Mouse (Mus musculus): ENCODE measurements around the gene Dusp6. TPM values are rescaled to one million over a fixed set of nuclear protein-coding genes. Genes with fewer than 3 reads are reported as not detected.
"Not testable (repeated sequence)": the region's sequence is repeated elsewhere in the genome, so short reads cannot be mapped to it uniquely, and the experiment has no call there.

The Dusp6 gene
- 0.09 and 0.10 TPM in 2 replicates for polyA plus RNA-seq (2012)

DNA sequence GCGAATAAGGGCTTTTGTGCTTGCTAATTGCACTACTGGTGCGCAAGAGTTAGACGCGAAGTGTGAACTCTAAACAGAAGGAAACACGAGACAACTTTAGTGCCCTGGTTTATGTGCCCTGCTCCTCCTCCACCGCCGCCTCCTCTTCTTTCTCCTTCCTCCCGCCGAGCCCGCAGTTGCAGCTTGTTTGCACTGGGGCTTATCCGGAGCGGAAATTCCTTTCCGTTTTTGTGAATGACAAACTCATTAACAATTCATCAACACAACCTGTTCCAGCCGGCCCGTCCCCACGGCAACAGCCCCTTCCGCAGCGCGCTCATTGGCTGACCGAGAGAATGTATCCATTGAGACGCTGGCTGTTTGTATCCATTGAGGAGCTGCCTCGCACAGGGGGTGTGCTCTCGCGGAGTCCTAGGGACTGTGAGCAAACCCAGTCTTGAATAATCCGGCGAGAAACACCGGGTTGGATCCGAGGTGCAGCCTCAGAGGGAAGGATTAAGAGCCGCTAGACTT, at the start of gene Dusp6:
Gene Dusp6 (plus strand): TSS at position 365 of the 513 bp plus-strand sequence.
- Histone ChIP-seq H3K27me3 (ENCODE audit: control insufficient read depth) (peaks cover 65% of the 10 kb centered on the region), H3K4me1 (ENCODE audit: control insufficient read depth) (peaks cover 8% of the 10 kb centered on the region), H3K4me3 (replicated peaks) (peak within 1 kb of the TSS; percentile 63), H3K9me3 (ENCODE audit: control insufficient read depth, low read length) (peaks cover 4% of the 10 kb centered on the region; the same call in 1 of the 2 replicates), H3K36me3 (ENCODE audit: control insufficient read depth) (peaks cover 3% of the 10 kb centered on the region; the same call in 1 of the 2 replicates)
- TF ChIP-seq GATA1 (IDR thresholded peaks at IDR 0.05; ENCODE audit: low read length) = no peak
- TF ChIP-seq TAL1 (IDR thresholded peaks at IDR 0.05; ENCODE audit: low read length) = no peak

DNA sequence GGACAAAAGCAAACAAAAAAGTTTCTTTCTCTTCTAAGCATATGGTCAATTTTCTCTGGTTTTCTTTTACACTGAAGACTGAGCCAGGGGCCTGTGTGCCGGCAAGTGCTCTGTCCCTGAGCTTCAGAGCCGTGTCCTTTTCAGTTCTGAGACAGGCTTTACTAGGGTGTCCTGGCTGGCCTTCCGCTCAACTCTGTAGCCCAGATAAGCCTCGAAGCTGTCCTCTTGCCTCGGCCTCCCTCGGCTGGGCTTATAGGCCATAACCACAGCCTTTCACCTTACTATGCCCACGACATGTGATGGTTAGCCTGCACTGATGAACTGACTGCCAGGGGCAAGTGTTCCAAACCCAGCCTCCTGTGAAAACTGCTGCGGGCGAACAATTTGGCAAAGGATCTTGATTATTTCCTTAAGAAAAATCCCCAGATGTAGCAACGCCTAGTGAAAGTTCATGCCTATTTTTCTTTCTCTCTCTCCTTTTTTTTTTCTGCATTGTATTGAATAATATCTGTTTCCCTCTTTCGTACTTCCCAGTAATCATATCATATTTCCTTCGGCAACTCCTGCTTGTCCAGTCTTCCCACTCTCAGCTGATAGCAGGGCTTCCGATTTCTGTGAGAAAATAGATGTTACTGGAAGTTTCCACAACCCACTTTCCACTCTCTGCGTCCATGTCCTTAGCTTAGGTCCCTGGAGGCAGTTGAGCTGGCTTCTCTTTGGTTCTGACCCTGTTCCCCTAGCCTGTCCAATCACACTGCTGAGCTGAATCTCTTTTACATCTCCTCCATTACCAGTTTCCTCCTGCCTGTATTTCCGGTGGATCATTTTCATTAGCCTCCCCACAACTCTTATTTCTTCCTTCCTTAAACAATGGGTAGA, 48.4 kb upstream of the Dusp6 start:
- TF ChIP-seq TAL1 (IDR thresholded peaks at IDR 0.05; ENCODE audit: low read length) (no peak), GATA1 (IDR thresholded peaks at IDR 0.05; ENCODE audit: low read length) (no peak)
- H3K27me3 ChIP-seq (ENCODE audit: control insufficient read depth) = no peaks in the 10 kb centered on the region
- H3K36me3 ChIP-seq (ENCODE audit: control insufficient read depth) = no peaks in the 10 kb centered on the region
- H3K9me3 ChIP-seq (ENCODE audit: control insufficient read depth, low read length) = no peaks in the 10 kb centered on the region
- no peak overlapping the region for H3K4me3 ChIP-seq (replicated peaks)
- no peaks in the 10 kb centered on the region for H3K4me1 ChIP-seq (ENCODE audit: control insufficient read depth)

DNA sequence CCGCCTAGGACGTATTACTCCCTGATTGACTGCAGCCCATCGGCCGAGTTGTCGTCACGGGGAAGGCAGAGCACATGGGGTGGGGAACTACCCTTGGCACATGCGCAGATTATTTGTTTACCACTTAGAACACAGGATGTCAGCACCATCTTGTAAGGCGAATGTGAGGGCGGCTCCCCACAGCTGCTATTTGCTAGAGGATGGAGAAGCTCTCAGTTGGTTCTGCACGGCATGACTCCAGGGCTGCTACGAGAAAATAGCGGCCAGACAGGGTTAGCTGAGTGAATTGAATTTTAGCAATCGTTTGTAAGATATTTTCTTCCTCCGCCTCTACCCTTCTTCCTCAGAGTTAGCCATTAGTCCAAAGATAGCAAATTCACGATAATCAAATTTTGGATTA, 46.5 kb upstream of the Dusp6 start:
- H3K4me1 ChIP-seq (ENCODE audit: control insufficient read depth); H3K36me3 ChIP-seq (ENCODE audit: control insufficient read depth); H3K9me3 ChIP-seq (ENCODE audit: control insufficient read depth, low read length); H3K4me3 ChIP-seq (replicated peaks); H3K27me3 ChIP-seq (ENCODE audit: control insufficient read depth): not testable (repeated sequence)

DNA sequence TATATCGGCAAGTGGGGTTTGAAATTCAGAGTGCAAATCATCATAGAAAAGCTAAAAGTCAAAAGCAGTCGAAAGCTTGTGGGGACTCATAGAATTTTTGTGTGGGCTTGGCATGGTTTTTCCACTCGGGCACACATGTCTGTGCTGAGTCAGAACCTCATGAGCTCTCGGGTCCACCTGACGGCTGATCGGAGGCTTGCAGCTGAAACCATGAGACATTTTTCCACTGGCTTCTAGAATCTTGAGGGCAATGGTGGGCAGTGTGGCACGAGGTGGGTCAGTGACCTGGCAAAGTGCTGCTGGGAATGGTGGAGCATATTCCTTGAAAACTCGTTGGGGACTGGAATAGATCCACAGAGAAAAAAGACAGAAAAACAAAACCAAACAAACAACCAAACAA, 41.5 kb upstream of the Dusp6 start:
- no peaks in the 10 kb centered on the region for H3K36me3 ChIP-seq (ENCODE audit: control insufficient read depth)

DNA sequence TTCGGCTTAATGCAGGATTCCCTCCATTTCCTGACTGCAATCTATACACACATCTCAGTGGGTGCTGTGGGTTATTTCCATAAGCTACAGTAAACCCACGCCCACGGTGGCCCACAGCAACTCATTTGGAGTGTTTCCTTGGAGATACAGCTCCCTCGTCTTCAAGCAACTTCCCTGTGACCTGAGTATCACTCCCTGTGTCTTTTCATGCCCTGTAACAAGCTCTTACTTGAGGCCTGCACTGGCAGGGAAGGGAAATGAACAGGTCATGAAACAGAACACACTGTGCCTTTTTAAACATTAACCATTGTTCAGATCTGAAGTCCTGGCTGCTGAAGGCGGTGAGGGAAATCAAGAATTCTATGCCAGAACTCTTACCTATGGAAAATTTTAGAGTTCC, 40.3 kb upstream of the Dusp6 start:
- H3K27me3 ChIP-seq (ENCODE audit: control insufficient read depth) = no peaks in the 10 kb centered on the region; the same call in 1 of the 2 replicates
- H3K4me3 ChIP-seq (replicated peaks) = no peak overlapping the region
- no peaks in the 10 kb centered on the region for H3K4me1 ChIP-seq (ENCODE audit: control insufficient read depth)
- H3K36me3 ChIP-seq (ENCODE audit: control insufficient read depth) = no peaks in the 10 kb centered on the region
- TF ChIP-seq GATA1 (IDR thresholded peaks at IDR 0.05; ENCODE audit: low read length) = no peak
- TF ChIP-seq TAL1 (IDR thresholded peaks at IDR 0.05; ENCODE audit: low read length) = no peak
- H3K9me3 ChIP-seq (ENCODE audit: control insufficient read depth, low read length) = no peaks in the 10 kb centered on the region

More for the DNA sequence above, 41.5 kb upstream of the Dusp6 start:
- Histone ChIP-seq H3K27me3 (ENCODE audit: control insufficient read depth) (no peaks in the 10 kb centered on the region), H3K9me3 (ENCODE audit: control insufficient read depth, low read length) (no peaks in the 10 kb centered on the region), H3K4me1 (ENCODE audit: control insufficient read depth) (no peaks in the 10 kb centered on the region), H3K4me3 (replicated peaks) (no peak overlapping the region)
- TF ChIP-seq TAL1 (IDR thresholded peaks at IDR 0.05; ENCODE audit: low read length) = no peak
- no peak for TF ChIP-seq GATA1 (IDR thresholded peaks at IDR 0.05; ENCODE audit: low read length)

DNA sequence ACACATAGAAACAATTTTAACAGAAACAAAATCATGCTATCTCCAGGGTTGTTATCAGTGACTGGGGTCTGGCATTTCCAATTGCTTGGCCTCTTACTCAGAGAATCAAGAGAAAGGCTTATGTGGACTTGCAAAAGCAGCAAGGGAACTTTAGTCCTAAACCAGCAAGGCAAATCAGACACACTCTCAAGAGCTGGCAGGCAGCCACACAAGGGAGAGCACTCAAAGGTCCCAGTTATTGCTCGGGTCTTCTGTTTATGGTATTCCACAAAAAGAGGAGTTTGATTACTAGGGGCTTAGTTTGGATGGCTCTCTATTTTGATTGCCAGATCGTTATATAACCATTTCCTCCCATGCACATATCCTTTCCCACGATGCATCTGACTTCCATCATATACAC, 38.8 kb upstream of the Dusp6 start:
- no peak for TF ChIP-seq GATA1 (IDR thresholded peaks at IDR 0.05; ENCODE audit: low read length)
- TF ChIP-seq TAL1 (IDR thresholded peaks at IDR 0.05; ENCODE audit: low read length) = no peak
- no peaks in the 10 kb centered on the region for H3K36me3 ChIP-seq (ENCODE audit: control insufficient read depth)
- no peaks in the 10 kb centered on the region for H3K9me3 ChIP-seq (ENCODE audit: control insufficient read depth, low read length)
- H3K4me3 ChIP-seq (replicated peaks) = no peak overlapping the region
- no peaks in the 10 kb centered on the region for H3K4me1 ChIP-seq (ENCODE audit: control insufficient read depth)
- peaks cover 15% of the 10 kb centered on the region for H3K27me3 ChIP-seq (ENCODE audit: control insufficient read depth)

DNA sequence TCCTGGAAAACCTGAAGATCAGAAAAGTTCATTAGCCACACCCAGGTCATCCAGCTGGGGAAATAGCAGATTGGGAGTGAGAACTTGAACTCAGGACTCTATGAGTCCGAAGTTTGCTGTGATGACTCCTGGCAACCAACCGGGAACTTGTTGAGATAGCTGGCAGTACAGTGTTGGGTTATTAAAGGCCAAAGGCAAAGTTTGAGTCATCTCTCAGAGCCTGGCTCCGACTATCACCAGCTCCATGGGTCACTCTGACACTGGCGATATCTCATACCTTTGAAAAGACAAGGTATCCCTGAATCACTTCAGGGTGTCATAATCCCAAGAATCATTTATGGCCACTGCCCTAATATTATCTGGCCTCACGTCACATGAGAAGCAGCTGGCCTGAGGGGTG, 36.2 kb upstream of the Dusp6 start:
- peaks cover 19% of the 10 kb centered on the region for H3K27me3 ChIP-seq (ENCODE audit: control insufficient read depth)
- H3K9me3 ChIP-seq (ENCODE audit: control insufficient read depth, low read length) = no peaks in the 10 kb centered on the region
- no peak for TF ChIP-seq TAL1 (IDR thresholded peaks at IDR 0.05; ENCODE audit: low read length)
- no peak for TF ChIP-seq GATA1 (IDR thresholded peaks at IDR 0.05; ENCODE audit: low read length)
- no peaks in the 10 kb centered on the region for H3K36me3 ChIP-seq (ENCODE audit: control insufficient read depth)
- H3K4me3 ChIP-seq (replicated peaks) = no peak overlapping the region
- no peaks in the 10 kb centered on the region for H3K4me1 ChIP-seq (ENCODE audit: control insufficient read depth)

DNA sequence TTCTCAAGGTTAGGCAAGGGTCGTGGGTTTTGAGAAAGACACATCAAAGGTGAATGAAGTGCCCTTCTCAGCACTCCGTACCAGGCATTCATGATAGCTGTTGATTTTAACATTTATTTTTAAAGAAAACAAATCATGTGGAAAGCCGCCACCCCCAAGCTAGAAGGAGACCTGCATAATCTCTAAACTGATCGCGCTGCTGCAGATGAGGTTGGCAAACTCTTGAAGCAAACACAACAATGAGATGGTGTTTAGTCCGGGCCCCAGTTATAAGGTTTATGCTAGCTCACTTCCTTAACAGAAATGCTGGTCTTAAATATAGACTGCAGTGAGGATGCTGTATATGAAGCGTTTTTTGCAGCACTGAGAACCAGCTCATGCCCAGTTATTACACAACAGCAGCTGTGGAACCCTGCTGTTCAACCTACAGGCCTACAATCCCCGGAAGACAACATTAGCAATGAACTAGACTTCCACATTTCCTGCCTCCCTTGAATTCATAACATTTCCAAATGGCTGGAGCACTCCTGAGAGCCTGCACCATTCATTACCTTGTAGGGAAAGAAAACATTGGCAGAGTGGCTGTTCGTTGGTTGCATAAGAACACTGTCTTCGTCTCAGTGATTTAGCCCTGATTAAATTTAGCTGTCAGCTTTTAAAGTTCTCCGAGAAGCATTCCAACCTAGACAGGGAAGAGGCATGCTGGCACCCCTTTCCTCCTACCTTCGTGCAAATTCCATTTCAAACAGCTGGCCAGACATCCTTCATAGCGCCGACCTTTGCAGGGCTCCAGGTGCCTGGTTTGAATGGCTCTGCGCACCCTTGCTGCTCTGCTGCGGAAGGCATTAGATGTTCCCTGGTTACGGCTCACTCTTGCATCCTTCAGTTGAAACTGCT, 34.8 kb upstream of the Dusp6 start:
- Histone ChIP-seq H3K9me3 (ENCODE audit: control insufficient read depth, low read length) (no peaks in the 10 kb centered on the region), H3K36me3 (ENCODE audit: control insufficient read depth) (no peaks in the 10 kb centered on the region), H3K4me1 (ENCODE audit: control insufficient read depth) (no peaks in the 10 kb centered on the region), H3K27me3 (ENCODE audit: control insufficient read depth) (peaks cover 19% of the 10 kb centered on the region), H3K4me3 (replicated peaks) (no peak overlapping the region)
- no peak for TF ChIP-seq TAL1 (IDR thresholded peaks at IDR 0.05; ENCODE audit: low read length)
- TF ChIP-seq GATA1 (IDR thresholded peaks at IDR 0.05; ENCODE audit: low read length) = no peak

Measured in erythroblast, embryonic 14.5 days (primary cell).